Mouse (Mus musculus) thymus, adult 2 months (tissue): Measurements from ENCODE around the gene Trim62. TPM values are rescaled to one million over a fixed set of nuclear protein-coding genes. Genes with fewer than 3 reads are reported as not detected.

ENCODE experiments used
- DNase-seq: peaks from one replicate; pipeline ENCODE4 v3.0.0; 2021
- H3K27ac ChIP-seq: fragments of 200-500 bp; 2 replicates; pipeline ENCODE4 v1.5.1; 2012; ENCODE audit warnings: low read length, control low read depth; ENCODE audit not compliant: control insufficient read depth, insufficient read depth
- H3K27me3 ChIP-seq: fragments of 200-500 bp; 2 replicates; pipeline ENCODE4 v1.6.1; 2012; ENCODE audit warnings: mild to moderate bottlenecking, low read length, moderate library complexity, mixed read lengths; ENCODE audit not compliant: control insufficient read depth, insufficient read depth
- H3K36me3 ChIP-seq: fragments of 200-500 bp; 2 replicates; pipeline ENCODE4 v1.6.1; 2012; ENCODE audit warnings: mild to moderate bottlenecking, low read length, moderate library complexity; ENCODE audit not compliant: control insufficient read depth, insufficient read depth
- H3K4me1 ChIP-seq: fragments of 200-500 bp; replicated peaks from 2 replicates; pipeline ENCODE4 v1.6.1; 2012; ENCODE audit warnings: low read length; ENCODE audit not compliant: control insufficient read depth, insufficient read depth
- H3K4me3 ChIP-seq: fragments of 200-500 bp; 2 replicates; pipeline ENCODE4 v1.5.1; 2012; ENCODE audit warnings: mild to moderate bottlenecking, low read length, control low read depth, moderate library complexity; ENCODE audit not compliant: control insufficient read depth, insufficient read depth
- CTCF ChIP-seq: fragments of 200-500 bp; IDR thresholded peaks from 2 replicates; pipeline ENCODE4 v1.5.1; 2012; ENCODE audit warnings: mild to moderate bottlenecking, control low read depth, low read length, moderate library complexity, borderline replicate concordance; ENCODE audit not compliant: control insufficient read depth, poor library complexity, insufficient read depth; ENCODE audit errors: extremely low read depth
- POLR2A ChIP-seq: fragments of 200-500 bp; IDR thresholded peaks from 2 replicates; pipeline ENCODE4 v1.6.1; 2012; ENCODE audit warnings: mild to moderate bottlenecking, low read length, control low read depth, moderate library complexity; ENCODE audit not compliant: control insufficient read depth, poor library complexity, insufficient read depth; ENCODE audit errors: extremely low read depth
- WGBS: fragments of 180-500 bp; shearing (Covaris S2); methylation state at CpG from one replicate; pipeline ENCODE4 v1.1.7; 2018; 5-methylcytosine and 5-hydroxymethylcytosine counted together
- polyA plus RNA-seq: library from polyadenylated mRNA; depleted of rRNA; stranded (reverse); fragments of >200 nt; gene quantifications from 2 replicates; pipeline ENCODE4 v1.2.3, GENCODE M21; 2012; rRNA removed

Trim62 gene
- 7.3 and 10.0 TPM in 2 replicates for polyA plus RNA-seq

DNA sequence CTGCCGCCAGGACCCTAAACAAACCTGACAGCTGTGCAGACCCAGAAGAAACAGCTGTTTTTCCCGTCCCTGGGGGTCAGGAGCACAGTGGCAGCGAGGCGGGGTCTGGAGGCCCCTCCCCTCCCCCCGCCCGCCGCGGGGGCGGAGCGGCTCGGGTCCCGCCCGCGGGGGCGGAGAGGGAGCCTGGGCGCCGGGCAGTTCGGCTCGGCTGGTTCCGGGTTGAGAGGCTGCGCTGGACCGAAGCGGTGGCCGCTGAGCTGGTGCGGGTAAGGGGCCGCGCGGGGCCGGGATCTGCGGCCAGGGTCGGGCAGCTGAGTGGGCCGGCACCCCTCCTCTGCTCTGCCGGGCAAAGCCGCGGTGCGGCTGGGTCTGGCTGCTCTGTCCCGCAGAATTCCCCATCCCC lies at the start of gene Trim62:
Trim62 (plus strand) TSS at position 202 of the 403 bp plus-strand sequence.
- H3K27me3 ChIP-seq, result peaks cover 2% of the 10 kb centered on the region; the same call in 1 of the 2 replicates
- H3K27ac ChIP-seq, result no peak within 1 kb of the TSS
- H3K4me1 ChIP-seq, result peaks cover 10% of the 10 kb centered on the region
- TF ChIP-seq POLR2A (no peak), CTCF (no peak)
- H3K36me3 ChIP-seq, result no peaks in the 10 kb centered on the region
- under 1% methylated on average over 37 of the region's 37 CpGs for WGBS
- H3K4me3 ChIP-seq, result peak within 1 kb of the TSS; percentile 99
- DNase-seq, result peak; percentile 75

DNA sequence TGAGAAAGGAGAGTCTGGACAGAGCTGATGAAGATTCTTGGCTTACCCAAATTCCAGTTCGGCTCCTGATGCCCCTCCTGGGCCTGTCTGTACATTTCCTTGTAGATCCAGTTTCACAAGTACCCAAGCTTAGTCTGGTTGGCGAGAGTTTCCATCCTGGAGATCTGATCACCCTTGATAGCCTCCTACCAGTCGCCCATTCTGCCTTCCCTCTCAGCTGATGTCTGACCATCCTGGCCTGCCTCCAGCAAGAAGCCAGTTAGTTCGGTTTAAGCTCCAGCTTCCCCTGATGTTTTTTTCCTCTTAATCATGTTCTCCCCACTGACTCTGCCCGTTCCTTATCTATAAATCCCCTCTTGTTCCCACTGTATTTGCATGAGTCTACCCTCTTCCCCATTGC lies 45.2 kb upstream of the Trim62 start:
- H3K4me3 ChIP-seq, result no peak overlapping the region
- no peaks in the 10 kb centered on the region for H3K36me3 ChIP-seq
- no peak for DNase-seq
- 43% methylated on average over 5 of the region's 5 CpGs for WGBS
- no peaks in the 10 kb centered on the region for H3K27me3 ChIP-seq
- peaks cover 16% of the 10 kb centered on the region for H3K4me1 ChIP-seq
- H3K27ac ChIP-seq, result no peak overlapping the region
- no peak for TF ChIP-seq POLR2A
- TF ChIP-seq CTCF, result no peak

DNA sequence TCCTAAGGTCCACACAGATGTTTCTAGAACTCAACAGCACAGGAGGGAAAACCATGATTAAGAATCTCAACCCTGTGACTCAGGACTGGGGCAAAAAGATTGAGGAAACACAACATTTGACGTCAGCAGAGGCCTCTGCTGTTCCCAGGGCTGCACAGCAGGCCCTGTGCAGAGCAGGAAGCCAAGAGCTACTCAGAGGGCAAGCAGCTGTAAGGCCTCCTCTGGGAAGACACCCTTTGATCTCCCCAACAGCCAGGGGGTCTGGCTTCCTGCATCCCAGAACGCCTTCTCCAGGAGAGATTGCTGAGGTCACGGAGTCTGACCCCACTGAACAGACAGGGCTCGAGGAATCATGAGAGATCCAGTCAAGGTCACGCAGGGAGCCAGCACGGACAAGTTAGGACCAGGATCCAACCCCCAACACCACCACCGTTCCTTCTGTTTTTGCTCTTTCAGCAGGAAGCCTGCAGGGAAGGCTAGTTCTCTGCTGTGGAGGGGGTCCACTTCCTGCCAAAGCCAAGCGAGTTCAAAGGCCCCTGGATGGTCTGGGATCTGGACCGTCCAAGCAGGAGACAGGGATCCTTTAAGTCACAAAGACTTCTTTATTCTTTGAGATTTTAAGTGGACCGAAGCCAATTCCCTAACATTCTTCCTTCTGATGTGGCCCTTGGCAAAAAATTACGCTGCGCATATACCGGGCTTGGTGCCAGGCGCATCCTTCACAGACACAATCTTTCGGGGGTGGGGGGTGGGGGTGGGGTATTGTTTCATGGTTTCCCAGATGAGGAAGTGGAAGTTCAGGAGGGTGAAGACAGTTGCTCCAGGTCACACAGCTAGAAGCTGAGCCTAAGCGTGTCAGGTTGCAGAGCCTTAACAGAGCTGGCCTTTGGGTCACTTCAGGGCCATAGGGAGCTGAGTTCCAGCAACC lies 43.3 kb upstream of the Trim62 start:
- no peak overlapping the region for H3K27ac ChIP-seq
- H3K4me3 ChIP-seq, result no peak overlapping the region
- DNase-seq, result no peak
- no peaks in the 10 kb centered on the region for H3K36me3 ChIP-seq
- no peaks in the 10 kb centered on the region for H3K27me3 ChIP-seq
- WGBS, result 39% methylated on average over 16 of the region's 16 CpGs
- no peak for TF ChIP-seq CTCF
- no peak for TF ChIP-seq POLR2A
- peaks cover 16% of the 10 kb centered on the region for H3K4me1 ChIP-seq

DNA sequence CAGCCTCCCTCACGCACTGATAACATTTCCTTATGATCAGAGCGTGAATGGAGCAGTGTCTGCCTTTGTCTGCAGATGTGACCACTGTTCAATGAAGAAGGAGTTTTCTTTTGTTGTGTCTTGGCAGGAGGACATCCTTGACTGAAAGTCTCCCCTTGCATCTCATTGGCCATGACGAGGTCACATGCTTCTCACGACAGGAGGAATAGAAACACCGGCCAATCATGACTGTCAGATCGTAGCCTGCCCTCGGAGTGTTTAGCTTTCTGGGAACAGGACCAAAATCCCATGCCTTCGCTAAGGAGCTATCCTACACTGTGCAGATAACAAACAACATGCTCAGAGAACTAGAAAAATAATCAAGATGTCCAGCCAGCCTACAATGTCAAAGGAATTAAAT lies 42.1 kb upstream of the Trim62 start:
- Histone ChIP-seq H3K4me3 (no peak overlapping the region), H3K36me3 (no peaks in the 10 kb centered on the region), H3K4me1 (peaks cover 16% of the 10 kb centered on the region), H3K27me3 (no peaks in the 10 kb centered on the region), H3K27ac (no peak overlapping the region)
- WGBS, result 91% methylated on average over 8 of the region's 8 CpGs
- TF ChIP-seq CTCF (no peak), POLR2A (no peak)
- no peak for DNase-seq

DNA sequence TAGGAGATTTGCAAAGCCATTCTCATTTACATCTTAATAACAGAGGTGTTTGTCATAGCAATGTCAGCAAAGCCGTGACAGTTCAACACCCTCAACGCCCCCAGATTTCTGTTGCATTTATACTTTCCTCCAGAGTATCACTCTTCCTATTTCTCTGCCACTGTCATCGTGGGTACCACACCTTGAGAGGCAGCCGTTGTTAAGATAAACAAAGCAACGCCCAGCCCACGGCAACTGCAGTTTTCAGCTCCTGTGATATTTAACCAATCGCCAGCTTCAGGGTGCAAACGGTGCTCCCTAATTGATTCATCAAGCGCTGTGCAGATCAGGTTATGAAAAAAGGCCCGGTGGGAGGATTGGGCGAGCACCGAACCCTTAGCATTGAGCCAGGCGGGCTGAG lies 38.8 kb upstream of the Trim62 start:
- no peak for DNase-seq
- 79% methylated on average over 13 of the region's 13 CpGs for whole genome bisulfite sequencing
- Histone ChIP-seq H3K4me3 (no peak overlapping the region), H3K36me3 (no peaks in the 10 kb centered on the region), H3K4me1 (peaks cover 7% of the 10 kb centered on the region), H3K27me3 (no peaks in the 10 kb centered on the region), H3K27ac (no peak overlapping the region)
- TF ChIP-seq CTCF (no peak), POLR2A (no peak)

DNA sequence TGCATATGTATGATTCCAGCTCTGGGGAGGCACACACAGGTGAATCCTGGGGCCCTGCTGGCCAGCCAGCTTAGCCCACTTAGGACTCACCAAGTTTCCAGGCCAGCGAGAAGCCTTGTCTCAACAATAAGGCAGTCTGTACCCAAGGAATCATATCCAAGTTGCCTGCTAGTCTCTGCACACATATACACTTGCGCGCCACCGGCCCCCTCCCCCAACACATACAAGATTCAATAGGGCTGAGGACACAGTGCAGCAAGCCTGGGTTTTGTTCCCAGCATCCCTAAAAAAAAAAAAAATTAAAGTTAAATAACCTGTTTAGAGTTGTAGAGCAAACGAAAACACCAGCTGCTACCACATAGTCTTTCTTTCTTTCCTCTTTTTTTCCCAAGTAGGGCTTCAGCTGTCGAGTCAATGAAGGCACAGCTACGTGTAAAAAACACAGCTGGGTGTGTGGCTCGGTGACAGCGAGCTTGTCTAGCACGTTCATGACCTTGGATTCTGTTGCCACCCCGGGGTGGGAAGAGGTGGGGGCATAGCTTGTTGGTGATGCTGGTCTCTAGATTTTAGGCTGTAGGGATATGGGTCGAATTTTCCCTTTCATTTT lies 37.9 kb upstream of the Trim62 start:
- Histone ChIP-seq H3K27ac (no peak overlapping the region), H3K36me3 (no peaks in the 10 kb centered on the region), H3K27me3 (no peaks in the 10 kb centered on the region), H3K4me3 (no peak overlapping the region), H3K4me1 (0 out of 2 replicates have a peak, but pooled peaks cover under 1% of the 10 kb centered on the region)
- WGBS, result 81% methylated on average over 12 of the region's 12 CpGs
- TF ChIP-seq CTCF (no peak), POLR2A (no peak)
- DNase-seq, result no peak

DNA sequence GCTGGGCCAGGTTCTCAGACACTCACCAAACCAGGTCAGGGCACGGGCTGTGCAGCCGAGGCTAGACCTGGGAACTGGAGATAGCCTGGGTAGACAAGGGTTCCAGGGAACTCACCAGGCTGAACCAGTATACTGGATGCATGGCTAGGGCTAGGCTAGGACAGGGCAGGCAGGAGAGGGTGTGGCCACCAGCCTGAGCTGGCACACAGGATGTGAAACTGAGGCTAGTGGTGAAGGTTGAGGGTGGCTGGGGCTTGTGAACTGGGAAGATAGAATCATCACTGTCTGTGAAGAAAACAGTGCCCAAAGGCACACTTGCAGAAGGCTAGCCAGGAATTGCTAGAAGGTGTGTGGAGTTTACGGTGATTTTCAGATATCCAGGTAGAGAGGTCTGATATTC lies 34.4 kb upstream of the Trim62 start:
- no peaks in the 10 kb centered on the region for H3K4me1 ChIP-seq
- TF ChIP-seq POLR2A (no peak), CTCF (no peak)
- H3K36me3 ChIP-seq, result no peaks in the 10 kb centered on the region
- DNase-seq, result no peak
- no peak overlapping the region for H3K4me3 ChIP-seq
- no peaks in the 10 kb centered on the region for H3K27me3 ChIP-seq
- WGBS, result 91% methylated on average over 3 of the region's 3 CpGs
- H3K27ac ChIP-seq, result no peak overlapping the region
